Mouse (Mus musculus): ENCODE results near the gene Cry2. TPM values are rescaled to one million over a fixed set of nuclear protein-coding genes. Genes with fewer than 3 reads are reported as not detected.
"Not testable (repeated sequence)": the region's sequence is repeated elsewhere in the genome, so short reads cannot be mapped to it uniquely, and the experiment has no call there.

Gene Cry2
- 0.36 and 0.45 TPM in 2 replicates for polyA plus RNA-seq (2012)

- peak within 1 kb of the TSS; percentile 95 for H3K4me3 ChIP-seq (replicated peaks)
- H3K36me3 ChIP-seq (ENCODE audit: control insufficient read depth), result peaks cover 5% of the 10 kb centered on the region
- TF ChIP-seq TAL1 (IDR thresholded peaks at IDR 0.05; ENCODE audit: low read length) (no peak), GATA1 (IDR thresholded peaks at IDR 0.05; ENCODE audit: low read length) (no peak)
- H3K4me1 ChIP-seq (ENCODE audit: control insufficient read depth), result peaks cover 71% of the 10 kb centered on the region
- no peaks in the 10 kb centered on the region for H3K27me3 ChIP-seq (ENCODE audit: control insufficient read depth)
- no peaks in the 10 kb centered on the region for H3K9me3 ChIP-seq (ENCODE audit: control insufficient read depth, low read length)
These were observed at the start of gene Cry2 for GRCm38 (mm10) chr2:92433578-92434374. Gene Cry2 (minus strand): TSS chr2:92434043.

- Histone ChIP-seq H3K27me3 (ENCODE audit: control insufficient read depth) (peaks cover 30% of the 10 kb centered on the region), H3K4me1 (ENCODE audit: control insufficient read depth) (peaks cover 4% of the 10 kb centered on the region), H3K4me3 (replicated peaks) (no peak overlapping the region), H3K36me3 (ENCODE audit: control insufficient read depth) (no peaks in the 10 kb centered on the region), H3K9me3 (ENCODE audit: control insufficient read depth, low read length) (no peaks in the 10 kb centered on the region)
- TF ChIP-seq TAL1 (IDR thresholded peaks at IDR 0.05; ENCODE audit: low read length) (no peak), GATA1 (IDR thresholded peaks at IDR 0.05; ENCODE audit: low read length) (no peak)
These were observed 49.7 kb upstream of the Cry2 start for GRCm38 (mm10) chr2:92483505-92483904.

GRCm38 (mm10) chr2:92482551-92482950, 48.7 kb upstream of the Cry2 start:
- Histone ChIP-seq H3K27me3 (ENCODE audit: control insufficient read depth) (peaks cover 30% of the 10 kb centered on the region), H3K9me3 (ENCODE audit: control insufficient read depth, low read length) (no peaks in the 10 kb centered on the region), H3K4me3 (replicated peaks) (no peak overlapping the region), H3K36me3 (ENCODE audit: control insufficient read depth) (no peaks in the 10 kb centered on the region), H3K4me1 (ENCODE audit: control insufficient read depth) (peaks cover 4% of the 10 kb centered on the region)
- TF ChIP-seq TAL1 (IDR thresholded peaks at IDR 0.05; ENCODE audit: low read length) (no peak), GATA1 (IDR thresholded peaks at IDR 0.05; ENCODE audit: low read length) (no peak)

GRCm38 (mm10) chr2:92478313-92478688, 44.5 kb upstream of the Cry2 start:
- H3K27me3 ChIP-seq (ENCODE audit: control insufficient read depth), result peaks cover 2% of the 10 kb centered on the region
- TF ChIP-seq GATA1 (IDR thresholded peaks at IDR 0.05; ENCODE audit: low read length), result no peak
- no peak for TF ChIP-seq TAL1 (IDR thresholded peaks at IDR 0.05; ENCODE audit: low read length)
- H3K9me3 ChIP-seq (ENCODE audit: control insufficient read depth, low read length), result peaks cover 11% of the 10 kb centered on the region
- H3K4me1 ChIP-seq (ENCODE audit: control insufficient read depth), result no peaks in the 10 kb centered on the region
- no peak overlapping the region for H3K4me3 ChIP-seq (replicated peaks)
- no peaks in the 10 kb centered on the region for H3K36me3 ChIP-seq (ENCODE audit: control insufficient read depth)

- H3K4me3 ChIP-seq (replicated peaks), result no peak overlapping the region
- H3K9me3 ChIP-seq (ENCODE audit: control insufficient read depth, low read length), result peaks cover 11% of the 10 kb centered on the region
- no peaks in the 10 kb centered on the region for H3K4me1 ChIP-seq (ENCODE audit: control insufficient read depth)
- TF ChIP-seq TAL1 (IDR thresholded peaks at IDR 0.05; ENCODE audit: low read length) (no peak), GATA1 (IDR thresholded peaks at IDR 0.05; ENCODE audit: low read length) (no peak)
- H3K36me3 ChIP-seq (ENCODE audit: control insufficient read depth), result no peaks in the 10 kb centered on the region
- H3K27me3 ChIP-seq (ENCODE audit: control insufficient read depth), result no peaks in the 10 kb centered on the region; the same call in none of the 2 replicates
These were observed 43.9 kb upstream of the Cry2 start for GRCm38 (mm10) chr2:92477672-92478312.

- peaks cover 11% of the 10 kb centered on the region for H3K9me3 ChIP-seq (ENCODE audit: control insufficient read depth, low read length)
- not testable (repeated sequence) for H3K27me3 ChIP-seq (ENCODE audit: control insufficient read depth); H3K36me3 ChIP-seq (ENCODE audit: control insufficient read depth); H3K4me3 ChIP-seq (replicated peaks); H3K4me1 ChIP-seq (ENCODE audit: control insufficient read depth)
These were observed 42.7 kb upstream of the Cry2 start for GRCm38 (mm10) chr2:92476580-92476979.

GRCm38 (mm10) chr2:92475711-92476110, 41.9 kb upstream of the Cry2 start:
- no peak overlapping the region for H3K4me3 ChIP-seq (replicated peaks)

GRCm38 (mm10) chr2:92474920-92475319, 41.1 kb upstream of the Cry2 start:
- Histone ChIP-seq H3K4me1 (ENCODE audit: control insufficient read depth) (no peaks in the 10 kb centered on the region), H3K4me3 (replicated peaks) (no peak overlapping the region), H3K9me3 (ENCODE audit: control insufficient read depth, low read length) (peaks cover 11% of the 10 kb centered on the region), H3K27me3 (ENCODE audit: control insufficient read depth) (no peaks in the 10 kb centered on the region), H3K36me3 (ENCODE audit: control insufficient read depth) (no peaks in the 10 kb centered on the region)
- TF ChIP-seq TAL1 (IDR thresholded peaks at IDR 0.05; ENCODE audit: low read length) (no peak), GATA1 (IDR thresholded peaks at IDR 0.05; ENCODE audit: low read length) (no peak)

More at GRCm38 (mm10) chr2:92475711-92476110, 41.9 kb upstream of the Cry2 start:
- Histone ChIP-seq H3K36me3 (ENCODE audit: control insufficient read depth) (no peaks in the 10 kb centered on the region), H3K4me1 (ENCODE audit: control insufficient read depth) (no peaks in the 10 kb centered on the region), H3K9me3 (ENCODE audit: control insufficient read depth, low read length) (peaks cover 11% of the 10 kb centered on the region), H3K27me3 (ENCODE audit: control insufficient read depth) (no peaks in the 10 kb centered on the region)
- no peak for TF ChIP-seq TAL1 (IDR thresholded peaks at IDR 0.05; ENCODE audit: low read length)
- TF ChIP-seq GATA1 (IDR thresholded peaks at IDR 0.05; ENCODE audit: low read length), result no peak

GRCm38 (mm10) chr2:92471886-92472670, 38.2 kb upstream of the Cry2 start:
- peaks cover 15% of the 10 kb centered on the region for H3K9me3 ChIP-seq (ENCODE audit: control insufficient read depth, low read length)
- H3K4me1 ChIP-seq (ENCODE audit: control insufficient read depth), result no peaks in the 10 kb centered on the region
- H3K4me3 ChIP-seq (replicated peaks), result no peak overlapping the region
- H3K27me3 ChIP-seq (ENCODE audit: control insufficient read depth), result peaks cover 3% of the 10 kb centered on the region; the same call in 1 of the 2 replicates
- no peak for TF ChIP-seq GATA1 (IDR thresholded peaks at IDR 0.05; ENCODE audit: low read length)
- no peak for TF ChIP-seq TAL1 (IDR thresholded peaks at IDR 0.05; ENCODE audit: low read length)
- H3K36me3 ChIP-seq (ENCODE audit: control insufficient read depth), result no peaks in the 10 kb centered on the region
